Mouse (Mus musculus) kidney, adult 2 months (tissue): ENCODE data around the gene Naalad2.

Experiments used
- CTCF ChIP-seq: fragments of 200-500 bp; conservative IDR thresholded peaks from 2 replicates; pipeline ENCODE4 v1.5.1; 2011; ENCODE audit warnings: low read depth, mild to moderate bottlenecking, control low read depth, low read length, moderate library complexity, mixed read lengths; ENCODE audit not compliant: insufficient read depth, insufficient read length
- POLR2A ChIP-seq: fragments of 200-500 bp; IDR thresholded peaks from one replicate; pipeline ENCODE4 v1.6.1; 2011; ENCODE audit warnings: low read depth, low read length, control low read depth

- TF ChIP-seq POLR2A = no peak
- no peak for TF ChIP-seq CTCF
These were observed 104.5 kb downstream of the Naalad2 start for GRCm38 (mm10) chr9:18298301-18298700.
